Mouse (Mus musculus) spleen, adult 2 months (tissue): ENCODE results near the gene Cldn7.

Experiments
- CTCF ChIP-seq: fragments of 200-500 bp; IDR thresholded peaks from 2 replicates; pipeline ENCODE4 v1.5.1; 2011; ENCODE audit warnings: mild to moderate bottlenecking, inconsistent platforms; ENCODE audit not compliant: insufficient read depth, insufficient read length, insufficient replicate concordance; ENCODE audit errors: extremely low read depth
- POLR2A ChIP-seq: fragments of 200-500 bp; IDR thresholded peaks from 2 replicates; pipeline ENCODE4 v1.6.1; 2011; ENCODE audit warnings: low read depth, low read length, inconsistent platforms

- TF ChIP-seq POLR2A, result no peak
- TF ChIP-seq CTCF, result no peak
Observed at GRCm38 (mm10) chr11:69974907-69975306, 10.3 kb downstream of the Cldn7 start.
